Mouse (Mus musculus): ENCODE data around the gene Bhlhe41.

DNA sequence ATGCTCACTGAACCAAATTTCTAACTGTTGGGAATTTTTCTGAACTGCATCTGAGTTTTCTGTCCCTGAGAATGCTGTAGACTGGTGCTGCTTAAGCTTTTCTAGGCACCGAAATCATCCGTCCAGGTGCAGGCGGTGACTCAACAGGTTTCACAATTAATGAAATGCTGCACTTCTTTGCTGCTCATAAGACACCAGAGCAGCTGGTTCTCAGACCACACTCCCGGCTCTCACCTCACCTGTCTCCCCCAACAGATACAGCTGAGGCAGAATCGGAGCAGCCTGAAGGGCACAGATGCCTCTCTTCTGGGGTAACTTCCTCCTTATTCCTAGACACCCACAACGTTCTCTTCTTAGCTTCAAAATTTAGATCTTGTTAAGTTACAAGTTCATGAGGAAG, 18.4 kb downstream of the Bhlhe41 start:
- TF ChIP-seq POLR2A (IDR thresholded peaks at IDR 0.05; ENCODE audit: insufficient read depth, low read depth, low read length) (no peak), CTCF (IDR thresholded peaks at IDR 0.05) (no peak), EP300 (IDR thresholded peaks at IDR 0.05; ENCODE audit: insufficient read depth, low read depth, low read length) (no peak)

Data from heart, adult 2 months (tissue).